Mouse (Mus musculus): ENCODE data around the gene Mns1.

DNA sequence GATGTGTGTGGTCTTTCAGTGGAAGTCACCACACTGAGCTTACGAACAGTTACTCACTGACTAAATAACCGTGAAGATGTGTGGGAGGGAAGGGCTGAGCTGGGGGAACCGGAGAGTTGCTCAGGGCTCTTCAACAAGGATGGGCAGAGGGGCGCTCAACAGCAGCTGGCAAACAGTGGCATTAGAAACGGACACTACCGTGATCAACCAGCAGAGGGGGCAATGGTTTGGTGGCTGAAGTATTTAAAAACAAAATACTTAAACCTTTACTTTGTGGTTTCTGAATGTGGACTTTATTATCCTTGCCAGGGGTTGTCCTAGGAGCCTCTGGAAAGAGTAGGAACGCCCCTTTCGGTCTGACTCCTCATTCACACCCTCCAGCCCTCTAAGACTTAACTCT is 10.2 kb downstream of the Mns1 start:
- TF ChIP-seq MAFK (IDR thresholded peaks at IDR 0.05; ENCODE audit: insufficient read depth, low read depth, low read length) (no peak), ZC3H11A (IDR thresholded peaks at IDR 0.05; ENCODE audit: borderline replicate concordance, low read depth, low read length) (no peak)

Measured in ES-E14 (cell line).